Mouse (Mus musculus) lung, adult 2 months (tissue): ENCODE results near the gene Ptprd.

ENCODE experiments used
- CTCF ChIP-seq: fragments of 200-500 bp; IDR thresholded peaks from 2 replicates; pipeline ENCODE4 v1.5.1; 2011; ENCODE audit warnings: mild to moderate bottlenecking, low read length, control low read depth; ENCODE audit not compliant: insufficient read depth
- POLR2A ChIP-seq: fragments of 200-500 bp; IDR thresholded peaks from 2 replicates; pipeline ENCODE4 v1.6.1; 2011; ENCODE audit warnings: low read depth, mild to moderate bottlenecking, control low read depth, low read length, borderline replicate concordance; ENCODE audit errors: extremely low read depth

DNA sequence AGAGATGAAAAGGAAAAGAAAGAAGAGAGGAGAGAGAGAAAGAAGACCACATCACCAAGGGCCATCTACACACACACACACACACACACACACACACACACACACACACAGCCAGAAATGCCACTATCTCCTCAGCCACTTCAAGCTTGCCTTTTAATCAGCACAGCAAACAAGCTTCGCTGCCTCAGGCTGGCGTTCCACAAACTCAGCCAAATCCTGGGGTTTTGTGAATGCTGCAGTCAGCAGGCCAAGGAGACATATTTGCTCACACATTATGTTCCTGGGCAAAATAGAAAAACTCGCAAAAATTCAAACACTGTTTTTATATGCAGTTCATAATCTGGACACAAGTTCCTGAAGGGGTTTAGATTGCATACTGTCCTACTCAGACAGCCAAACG, 1845.9 kb downstream of the Ptprd start:
- no peak for TF ChIP-seq CTCF
- no peak for TF ChIP-seq POLR2A
